Mouse (Mus musculus) kidney, postnatal 36 days (tissue): ENCODE data around the gene Syt16.
A peak's percentile ranks its signal among the peaks of the same experiment; 100 is the strongest.

ENCODE experiments used
- DNase-seq, 2 experiments: peaks; one replicate each; pipeline ENCODE4 v3.0.0; 2021 to 2022; ENCODE audit warnings: mixed read lengths in 2 of 2

Syt16 gene

DNA sequence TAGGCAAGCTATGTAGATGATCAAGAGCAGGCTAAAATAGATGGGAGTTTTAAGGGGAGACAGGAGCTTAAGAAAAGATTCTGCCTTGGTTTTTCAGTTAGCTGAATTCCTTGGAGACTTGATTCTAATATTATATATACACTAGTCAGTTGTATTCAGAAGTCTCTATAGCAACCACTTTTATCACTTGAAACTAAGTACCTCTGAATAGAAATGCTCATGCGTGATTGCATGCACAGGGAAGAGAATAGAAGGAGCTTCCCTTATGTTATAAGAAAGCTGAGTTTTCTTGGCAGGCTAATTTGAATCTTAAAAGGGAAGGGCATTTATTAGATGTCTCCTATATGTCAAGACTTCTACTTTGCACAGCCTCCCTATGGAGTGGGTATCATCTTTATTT is 235.4 kb downstream of the Syt16 start:
- no peak for DNase-seq

GRCm38 (mm10) chr12:74236191-74236590 is 238.7 kb downstream of the Syt16 start:
- no peak for DNase-seq

GRCm38 (mm10) chr12:74238056-74238455 is 240.6 kb downstream of the Syt16 start:
- DNase-seq: no peak

DNA sequence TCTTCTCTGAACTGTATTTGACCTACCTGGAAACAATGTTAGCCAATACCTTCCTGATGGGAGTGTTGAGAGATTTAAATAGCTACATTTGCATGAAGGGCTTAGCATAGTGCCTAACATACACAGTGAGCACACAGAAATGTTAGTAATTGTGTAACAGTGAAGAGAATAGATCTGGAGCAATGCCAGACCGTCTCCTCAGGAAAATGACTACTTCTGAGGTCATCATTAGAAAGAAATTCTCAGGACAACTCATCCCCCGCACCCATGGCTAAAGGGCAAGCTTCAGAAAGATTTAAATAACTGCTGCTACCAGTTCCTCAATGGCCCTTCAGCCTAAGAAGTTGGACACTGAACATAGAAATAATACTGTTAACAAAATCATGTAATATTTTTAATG is 241.3 kb downstream of the Syt16 start:
- DNase-seq: no peak

GRCm38 (mm10) chr12:74264846-74265245 is 267.4 kb downstream of the Syt16 start:
- no peak for DNase-seq

DNA sequence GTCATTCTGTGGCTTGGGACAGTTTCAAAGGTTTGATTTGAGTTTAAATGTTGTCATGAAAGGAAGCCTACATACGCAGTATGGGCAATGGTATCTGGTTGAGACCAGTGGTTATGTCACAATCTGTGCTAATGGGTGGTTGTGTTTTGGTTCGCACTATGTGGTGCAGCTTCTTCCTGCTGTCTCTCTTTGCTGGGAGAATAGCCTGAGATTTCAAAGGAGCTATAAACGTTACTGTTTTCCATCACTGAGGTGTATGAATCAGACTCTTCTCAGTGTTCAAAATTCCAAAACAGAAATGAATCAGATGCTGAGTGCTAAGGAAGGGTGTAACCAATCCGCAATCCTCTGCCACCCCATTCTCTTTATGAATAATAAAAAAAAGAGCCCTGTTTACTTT is 269.6 kb downstream of the Syt16 start:
- DNase-seq: no peak

DNA sequence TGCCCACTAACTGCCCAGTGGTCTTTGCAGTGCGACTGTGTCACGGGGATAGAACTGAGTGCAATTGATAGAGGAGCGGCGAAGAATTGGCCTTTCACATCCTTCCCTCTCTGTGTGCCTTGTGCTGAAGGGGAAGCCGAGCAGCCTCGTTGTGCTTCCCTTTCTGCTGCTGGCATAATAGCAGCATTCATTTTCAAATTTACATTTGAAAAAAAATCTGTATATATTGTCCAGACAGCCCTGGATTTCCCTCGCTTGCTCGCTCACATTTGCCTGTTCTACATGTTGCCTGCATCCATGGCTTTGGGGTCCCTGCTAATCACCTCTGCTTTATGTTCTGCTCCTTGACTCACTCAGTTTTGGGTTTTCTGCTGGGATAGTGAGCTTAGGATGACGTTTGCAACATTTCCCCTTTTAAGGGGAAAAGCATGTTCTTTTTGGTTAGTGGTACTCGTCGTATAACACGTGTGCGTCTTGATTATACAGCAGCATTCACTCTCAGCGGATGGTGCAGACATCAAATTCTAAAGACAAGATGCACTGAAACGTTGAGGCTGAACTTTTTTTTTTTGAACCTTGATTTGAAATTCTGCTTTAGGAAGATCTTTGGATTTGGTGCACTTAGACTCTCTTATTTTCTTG is 271.3 kb downstream of the Syt16 start:
- no peak for DNase-seq

DNA sequence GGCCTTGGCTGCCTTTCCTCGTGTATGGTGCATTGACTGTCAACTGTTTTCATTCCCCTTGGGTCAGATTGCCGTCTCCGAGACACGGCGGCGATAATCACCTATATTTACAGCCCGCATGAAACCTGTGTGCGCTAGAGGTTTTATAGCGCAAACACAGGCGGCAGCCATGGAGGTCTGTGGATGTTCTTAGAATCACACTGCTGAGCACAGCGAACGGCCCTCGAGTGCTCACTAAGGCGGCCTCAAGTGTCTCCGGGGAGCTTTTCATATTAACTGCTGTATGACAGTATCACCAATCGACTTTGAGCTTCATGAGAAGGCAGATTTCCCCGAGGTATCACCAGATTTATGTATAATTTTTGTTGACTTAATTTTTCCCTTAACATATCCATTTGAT is 275.1 kb downstream of the Syt16 start:
- no peak for DNase-seq

GRCm38 (mm10) chr12:74277265-74277664 is 279.8 kb downstream of the Syt16 start:
- no peak for DNase-seq

DNA sequence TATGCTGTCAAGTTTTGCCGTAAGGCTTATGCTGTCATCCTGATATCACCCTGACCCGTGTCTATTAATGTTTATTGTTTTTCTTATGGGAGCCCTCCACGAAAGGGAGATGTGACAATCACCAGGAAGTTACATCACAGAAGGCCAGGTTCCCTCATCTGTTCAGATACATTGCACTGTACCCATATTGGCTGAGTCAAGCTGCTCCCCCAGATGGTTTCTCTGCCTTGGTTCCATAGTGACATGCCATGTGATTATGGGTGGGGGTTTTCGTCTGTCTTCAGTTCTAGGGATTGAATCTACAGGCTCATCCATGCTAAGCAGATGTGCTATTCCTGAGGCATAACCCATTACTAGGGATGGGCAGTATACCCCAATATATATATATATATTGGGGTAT is 283.9 kb downstream of the Syt16 start:
- no peak for DNase-seq

- DNase-seq: no peak
These were observed 285.4 kb downstream of the Syt16 start for GRCm38 (mm10) chr12:74282846-74283245.

DNA sequence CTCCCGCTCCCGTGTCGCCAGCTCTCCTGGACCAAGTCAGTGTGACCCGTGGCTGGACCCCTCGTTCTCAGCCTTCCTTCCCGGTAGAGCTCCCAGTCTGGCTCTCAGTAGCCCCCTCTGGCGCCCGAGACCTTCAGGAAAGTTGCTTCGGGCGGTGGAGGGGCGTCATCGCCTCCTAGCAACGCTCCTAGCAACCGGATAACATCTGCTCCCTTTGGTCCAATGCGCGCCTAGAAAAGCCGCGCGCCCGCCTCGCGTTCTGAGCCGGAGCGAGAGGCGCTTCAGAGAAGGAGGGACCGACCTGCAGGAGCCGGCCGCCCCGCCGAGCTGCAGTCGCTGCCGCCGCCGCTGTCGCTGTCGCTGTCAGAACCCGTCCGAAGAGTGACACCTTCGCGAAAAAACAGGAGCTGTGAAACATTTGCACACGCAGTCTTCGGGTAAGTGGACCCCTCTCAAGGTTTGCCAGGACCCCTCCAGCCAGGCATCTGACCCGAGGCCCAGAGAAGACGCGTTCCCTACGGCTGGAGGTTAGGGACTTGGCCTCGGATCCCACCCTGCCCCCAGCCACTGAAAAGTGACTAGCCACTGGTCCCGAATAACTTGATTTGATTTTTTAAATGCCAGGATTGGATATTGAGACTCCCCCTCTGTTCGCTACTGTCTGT is 286.7 kb downstream of the Syt16 start:
- peak; percentile 22 to 46 for DNase-seq

GRCm38 (mm10) chr12:74284685-74285054 is 287.2 kb downstream of the Syt16 start:
- no peak for DNase-seq

DNA sequence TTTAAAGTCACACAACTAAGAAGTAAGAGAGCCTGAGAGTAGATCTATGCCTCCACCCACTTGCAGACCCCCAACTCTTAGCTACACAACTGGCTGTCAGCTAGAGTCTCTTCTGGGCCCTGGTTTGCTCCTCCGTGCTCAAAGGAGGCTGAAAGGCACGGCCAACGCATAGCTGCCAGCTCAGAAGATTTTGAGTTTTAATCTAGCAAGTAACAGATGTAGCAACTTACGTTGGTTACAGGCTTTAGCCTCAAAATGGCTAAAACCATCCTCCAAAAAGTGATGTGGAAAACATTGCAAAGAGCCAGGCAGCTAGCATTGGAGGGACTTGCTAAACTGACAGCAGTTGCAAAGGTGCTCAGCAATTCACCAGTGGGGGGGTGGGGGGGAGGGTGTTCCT is 293.5 kb downstream of the Syt16 start:
- no peak for DNase-seq

- peak; percentile 12 to 63 for DNase-seq
These were observed 296.2 kb downstream of the Syt16 start for GRCm38 (mm10) chr12:74293624-74294023.

- DNase-seq: no peak
These were observed 298.9 kb downstream of the Syt16 start for GRCm38 (mm10) chr12:74296374-74296773.

DNA sequence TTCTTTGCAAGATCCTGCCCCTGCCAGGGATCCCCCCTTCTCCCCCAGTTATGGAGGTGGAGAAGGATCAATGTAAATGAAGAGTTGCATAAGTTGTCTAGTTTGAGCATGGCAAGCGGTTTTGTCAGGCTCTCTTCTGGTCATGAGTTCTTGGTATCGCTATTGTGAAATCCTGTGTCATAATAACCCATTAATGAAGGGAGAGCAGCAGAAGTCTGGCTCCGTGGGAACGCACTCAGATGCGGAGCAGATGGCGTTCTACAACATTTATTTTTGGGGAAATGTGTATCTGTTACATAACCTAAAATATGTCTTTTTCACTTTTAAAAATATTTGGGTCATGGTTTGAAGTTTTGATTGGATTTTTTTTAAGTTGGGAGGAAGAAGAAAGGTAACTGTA is 304.1 kb downstream of the Syt16 start:
- DNase-seq: no peak

GRCm38 (mm10) chr12:74303418-74304294 is 306.2 kb downstream of the Syt16 start:
- no peak for DNase-seq

GRCm38 (mm10) chr12:74312611-74313010 is 315.1 kb downstream of the Syt16 start:
- no peak for DNase-seq

DNA sequence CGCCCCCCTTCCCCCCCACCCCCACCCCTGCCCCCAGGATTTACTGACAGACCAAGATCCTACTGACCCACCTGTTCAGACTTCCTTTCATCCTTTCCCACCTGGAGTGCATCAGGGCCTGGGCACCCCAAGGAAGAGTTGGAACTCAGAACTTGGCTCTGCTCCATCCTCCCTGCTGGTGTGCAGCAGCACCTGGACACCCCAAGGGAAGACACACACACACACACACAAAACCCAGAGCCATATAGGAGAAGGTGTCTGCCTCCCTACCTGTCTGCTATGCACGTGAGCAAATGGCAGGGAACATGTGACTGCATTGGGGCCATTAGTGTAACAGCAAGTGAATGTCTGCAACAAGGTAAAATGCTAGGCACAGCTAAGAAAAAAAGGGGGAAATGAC is 317.8 kb downstream of the Syt16 start:
- DNase-seq: no peak

DNA sequence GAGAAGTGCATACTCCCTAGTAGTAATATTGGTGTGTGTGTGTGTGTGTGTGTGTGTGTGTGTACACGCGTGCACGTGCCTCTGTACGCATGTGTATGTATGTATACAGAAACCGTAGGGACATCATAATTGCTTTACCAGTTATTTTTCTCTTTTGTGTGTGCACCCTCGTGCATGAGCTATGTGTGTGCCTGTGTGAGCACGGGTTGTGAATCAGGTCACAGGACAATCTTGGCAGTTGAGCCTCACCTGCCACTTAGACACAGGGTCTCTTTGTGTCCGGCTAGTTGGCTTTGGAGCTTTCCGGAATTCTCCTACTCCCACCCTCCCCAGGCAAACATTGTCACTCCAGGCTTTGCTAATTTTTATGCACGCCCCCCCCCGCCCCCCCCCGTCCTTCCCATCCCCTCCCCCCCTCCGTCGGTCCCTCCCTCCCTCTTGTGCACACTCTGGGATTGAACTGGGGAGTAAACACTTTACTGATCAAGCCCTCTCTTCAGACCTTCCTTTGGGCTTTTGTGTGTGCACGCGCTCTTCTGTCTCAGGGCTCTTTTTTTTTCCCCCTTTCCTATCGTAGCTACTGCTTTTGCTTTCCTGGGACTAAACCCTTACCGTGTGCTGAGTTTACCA is 319.0 kb downstream of the Syt16 start, which contains the start of gene Gm11042:
Gm11042 (minus strand) TSS at position 51 of the 630 bp plus-strand sequence.
- DNase-seq: peak in 1 of 2 experiments; percentile 4

- DNase-seq: peak; percentile 66 to 84
These were observed 319.7 kb downstream of the Syt16 start for GRCm38 (mm10) chr12:74316989-74317759.
